Mouse (Mus musculus) right cerebral cortex, postnatal 4 days (tissue): ENCODE results near the gene Reg4.
A peak's percentile ranks its signal among the peaks of the same experiment; 100 is the strongest.

Source experiments
- DNase-seq: peaks from one replicate; pipeline ENCODE4 v3.0.0-alpha.2; 2022

Reg4 gene

GRCm38 (mm10) chr3:98237240-98237639, 15.3 kb downstream of the Reg4 start:
- DNase-seq: no peak

- no peak for DNase-seq
Observed at GRCm38 (mm10) chr3:98238150-98238549, 16.2 kb downstream of the Reg4 start.

GRCm38 (mm10) chr3:98242051-98242450, 20.1 kb downstream of the Reg4 start:
- no peak for DNase-seq

GRCm38 (mm10) chr3:98242458-98243037, 20.6 kb downstream of the Reg4 start:
- DNase-seq: no peak

- no peak for DNase-seq
Observed at GRCm38 (mm10) chr3:98245892-98246291, 23.9 kb downstream of the Reg4 start.

- DNase-seq: no peak
Observed at GRCm38 (mm10) chr3:98246985-98247751, 25.2 kb downstream of the Reg4 start.

- DNase-seq: no peak
Observed at GRCm38 (mm10) chr3:98249378-98249777, 27.4 kb downstream of the Reg4 start.

GRCm38 (mm10) chr3:98249833-98250448, 28.0 kb downstream of the Reg4 start:
- no peak for DNase-seq

GRCm38 (mm10) chr3:98254059-98254458, 32.1 kb downstream of the Reg4 start:
- no peak for DNase-seq

GRCm38 (mm10) chr3:98254656-98255583, 33.0 kb downstream of the Reg4 start:
- no peak for DNase-seq

- DNase-seq: no peak
Observed at GRCm38 (mm10) chr3:98258723-98259122, 36.8 kb downstream of the Reg4 start.

- peak; percentile 8 for DNase-seq
Observed at GRCm38 (mm10) chr3:98259271-98259751, 37.4 kb downstream of the Reg4 start.

- DNase-seq: no peak
Observed at GRCm38 (mm10) chr3:98260534-98260933, 38.6 kb downstream of the Reg4 start.

- DNase-seq: no peak
Observed at GRCm38 (mm10) chr3:98261415-98261814, 39.5 kb downstream of the Reg4 start.

GRCm38 (mm10) chr3:98262133-98262532, 40.2 kb downstream of the Reg4 start:
- DNase-seq: no peak

GRCm38 (mm10) chr3:98267249-98267651, 45.3 kb downstream of the Reg4 start:
- DNase-seq: no peak

GRCm38 (mm10) chr3:98273623-98274398, 51.9 kb downstream of the Reg4 start:
- no peak for DNase-seq

GRCm38 (mm10) chr3:98279682-98280081, 57.7 kb downstream of the Reg4 start:
- DNase-seq: no peak

- DNase-seq: no peak
Observed at GRCm38 (mm10) chr3:98280204-98280932, 58.4 kb downstream of the Reg4 start, which contains the start of gene Hmgcs2. Gene Hmgcs2, plus strand, starts transcription at chr3:98280435.

- peak; percentile 58 for DNase-seq
Observed at GRCm38 (mm10) chr3:98280933-98281678, 59.1 kb downstream of the Reg4 start.
